Mouse (Mus musculus) spleen, embryonic (tissue): Measurements from ENCODE around the gene Parg.

Experiments used
- CTCF ChIA-PET: fragments of 350-600 bp; sonication (Branson Sonifier 250); formaldehyde crosslinking; loops from one replicate; lab custom pipeline; 2022; lab: Charles Lee

Parg gene

DNA sequence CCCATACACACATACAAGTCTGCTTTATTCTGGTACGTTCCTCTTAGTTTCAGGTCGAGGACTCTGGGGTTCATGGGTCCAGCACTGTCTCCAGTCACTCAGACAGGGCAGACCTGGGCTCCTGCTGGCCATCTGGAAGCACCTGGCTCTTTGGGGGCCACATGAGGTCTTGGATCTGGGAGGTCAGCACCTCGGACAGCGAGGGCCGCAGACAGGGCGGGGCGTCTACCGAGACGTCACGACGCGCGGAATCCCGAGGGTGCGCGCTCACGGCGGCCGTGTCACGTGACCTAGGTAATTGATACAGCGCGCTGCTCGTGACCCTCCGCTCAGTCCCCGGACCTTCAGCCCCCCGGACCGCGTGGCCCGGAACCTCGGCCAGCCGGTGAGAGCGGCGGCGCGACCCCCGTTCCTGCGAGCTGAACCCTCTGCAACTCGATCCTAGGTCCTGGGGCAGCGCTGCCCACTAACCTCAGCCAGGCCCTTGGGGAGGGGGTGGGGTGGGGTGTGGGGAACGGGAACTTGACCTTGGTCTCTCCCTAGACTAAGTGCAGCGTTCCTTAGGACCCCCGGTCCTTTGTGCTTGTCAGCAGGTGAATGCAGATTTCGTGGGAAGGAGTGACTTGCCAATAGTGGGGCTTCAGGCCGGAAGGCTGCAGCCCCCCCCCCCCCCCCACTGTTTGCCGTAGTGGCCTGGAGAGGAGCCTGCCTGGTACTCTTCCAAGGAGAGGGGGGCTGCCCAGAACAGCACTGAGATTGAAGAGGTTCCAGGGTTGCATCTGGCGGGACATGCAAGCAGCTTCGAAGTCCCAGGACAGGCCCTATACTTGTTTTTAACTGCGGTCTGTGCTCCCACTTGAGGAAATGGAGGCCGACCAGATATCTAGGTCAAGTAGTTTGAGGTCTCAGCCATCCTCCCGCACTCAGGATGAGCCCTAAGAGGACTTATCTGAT, 120.3 kb downstream of the Parg start, which contains the start of gene Ogdhl:
Gene Ogdhl (plus strand): TSS at position 288 of the 954 bp plus-strand sequence.
- CTCF ChIA-PET, result no interaction called here

DNA sequence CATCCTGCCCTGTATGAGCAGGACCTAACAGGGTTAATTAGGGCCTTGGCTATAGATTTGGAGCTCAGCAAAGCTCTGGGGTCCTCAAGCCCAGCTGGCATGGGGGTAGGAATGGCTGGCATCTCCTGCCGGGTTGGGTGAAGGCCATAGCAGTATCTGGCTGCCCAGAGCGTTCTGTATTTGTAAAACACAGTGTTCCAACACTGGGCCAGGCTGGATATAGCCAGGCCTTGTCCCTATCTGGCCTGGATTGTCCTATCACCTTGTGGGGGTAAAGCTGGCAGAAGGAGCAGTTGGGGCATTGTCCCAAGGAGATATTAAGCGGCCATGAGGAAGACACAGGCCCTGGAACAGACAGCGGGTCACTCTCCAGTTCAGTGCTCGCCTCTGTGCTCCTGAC, 121.5 kb downstream of the Parg start:
- CTCF ChIA-PET, result no interaction called here

DNA sequence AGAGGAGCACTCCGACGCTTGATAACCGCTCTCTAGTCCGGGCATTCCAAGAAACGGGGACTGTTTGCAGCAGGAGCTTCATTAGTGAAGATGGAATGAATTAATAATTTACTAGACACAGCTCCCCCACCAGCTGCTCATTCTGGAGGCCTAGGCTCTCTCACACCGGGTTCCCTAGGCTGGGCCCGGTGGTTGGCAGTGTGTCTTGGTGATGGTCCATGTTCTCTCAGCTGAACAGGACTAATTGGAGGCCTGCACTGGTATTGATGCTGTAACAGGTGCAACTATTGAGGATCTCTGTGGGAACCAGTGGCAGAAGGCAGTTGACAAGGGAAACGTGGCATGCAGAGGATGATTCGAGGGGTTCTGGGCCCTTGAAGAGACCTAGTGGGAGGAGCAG, 125.6 kb downstream of the Parg start:
- CTCF ChIA-PET, result interaction anchor here (0.6 kb wide), 1 partner anchor 960 kb away, joined by 3 read pairs; no protein-coding TSS in a partner anchor

- CTCF ChIA-PET, result no interaction called here
Measured at GRCm38 (mm10) chr14:32332515-32333445, 131.0 kb downstream of the Parg start.

GRCm38 (mm10) chr14:32336021-32336420, 134.3 kb downstream of the Parg start:
- CTCF ChIA-PET, result no interaction called here

GRCm38 (mm10) chr14:32336547-32336946, 134.8 kb downstream of the Parg start:
- CTCF ChIA-PET, result no interaction called here

GRCm38 (mm10) chr14:32341823-32342222, 140.1 kb downstream of the Parg start:
- CTCF ChIA-PET, result no interaction called here

DNA sequence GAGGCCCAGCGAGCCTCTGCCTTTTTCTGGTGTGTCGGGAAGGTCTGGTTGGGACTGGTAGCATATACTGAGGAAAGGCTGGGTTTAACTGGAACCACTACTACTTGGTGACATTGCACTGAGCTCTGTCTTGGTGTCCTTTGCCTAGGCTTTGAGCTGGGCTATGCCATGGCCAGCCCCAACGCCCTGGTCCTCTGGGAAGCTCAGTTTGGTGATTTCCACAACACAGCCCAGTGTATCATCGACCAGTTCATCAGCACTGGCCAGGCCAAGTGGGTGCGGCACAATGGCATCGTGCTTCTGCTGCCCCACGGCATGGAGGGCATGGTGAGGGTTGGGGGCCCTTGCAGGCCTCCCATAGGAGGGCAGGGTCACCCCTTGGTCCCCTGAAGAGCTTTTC, 142.4 kb downstream of the Parg start:
- CTCF ChIA-PET, result no interaction called here

DNA sequence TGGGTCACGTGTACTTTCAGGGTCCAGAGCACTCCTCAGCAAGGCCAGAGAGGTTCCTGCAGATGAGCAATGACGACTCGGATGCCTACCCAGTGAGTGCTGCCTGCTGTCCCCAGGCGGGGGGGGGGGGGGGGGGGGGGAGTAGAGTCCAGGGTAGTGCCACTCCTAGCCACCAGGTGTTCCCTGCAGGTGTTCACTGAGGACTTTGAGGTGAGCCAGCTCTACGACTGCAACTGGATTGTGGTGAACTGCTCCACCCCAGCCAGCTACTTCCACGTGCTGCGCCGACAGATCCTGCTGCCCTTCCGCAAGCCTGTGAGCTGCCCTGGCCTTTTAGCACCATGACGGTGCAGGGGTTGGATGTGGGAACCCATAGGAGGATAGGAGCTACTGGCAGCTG, 142.9 kb downstream of the Parg start:
- CTCF ChIA-PET, result no interaction called here
